Mouse (Mus musculus) kidney, postnatal 0 days (tissue): Measurements from ENCODE around the gene Btbd35f27. TPM values are rescaled to one million over a fixed set of nuclear protein-coding genes. Genes with fewer than 3 reads are reported as not detected.
"Not testable (repeated sequence)": the region's sequence is repeated elsewhere in the genome, so short reads cannot be mapped to it uniquely, and the experiment has no call there.

Experiments used
- ATAC-seq: fragments of 200-750 bp; cut with Nextera tagmentation; replicated peaks from 2 replicates; pipeline ENCODE4 v1.8.0; 2017; ENCODE audit warnings: low read depth, moderate number of reproducible peaks, moderate TSS enrichment, moderate library complexity; ENCODE audit not compliant: low FRiP score
- DNase-seq: peaks from one replicate; pipeline ENCODE4 v3.0.0-alpha.2; 2016; ENCODE audit warnings: low spot score
- H3K27ac ChIP-seq: fragments of 300-500 bp; sonication (generic); 2 replicates; pipeline ENCODE4 v1.5.1; 2014; ENCODE audit warnings: mild to moderate bottlenecking
- H3K27me3 ChIP-seq: fragments of 300-500 bp; sonication (generic); 2 replicates; pipeline ENCODE4 v1.6.1; 2014; ENCODE audit warnings: low read length, mixed read lengths; ENCODE audit not compliant: insufficient read depth
- H3K36me3 ChIP-seq: fragments of 300-500 bp; sonication (generic); 2 replicates; pipeline ENCODE4 v1.6.1; 2014; ENCODE audit warnings: low read length, mixed read lengths; ENCODE audit not compliant: insufficient read depth
- H3K4me1 ChIP-seq: fragments of 300-500 bp; sonication (generic); replicated peaks from 2 replicates; pipeline ENCODE4 v1.6.1; 2014; ENCODE audit warnings: antibody characterized with exemption, low read length, mixed read lengths; ENCODE audit not compliant: insufficient read depth
- H3K4me2 ChIP-seq: fragments of 300-500 bp; sonication (generic); 2 replicates; pipeline ENCODE4 v1.6.1; 2014; ENCODE audit warnings: mild to moderate bottlenecking, low read length, moderate library complexity, mixed read lengths
- H3K4me3 ChIP-seq: fragments of 300-500 bp; sonication (generic); replicated peaks from 2 replicates; pipeline ENCODE4 v1.5.1; 2014; ENCODE audit warnings: low read depth, low read length
- H3K9ac ChIP-seq: fragments of 300-500 bp; sonication (generic); 2 replicates; pipeline ENCODE4 v1.6.1; 2014; ENCODE audit warnings: low read depth, low read length
- H3K9me3 ChIP-seq: fragments of 300-500 bp; sonication (generic); replicated peaks from 2 replicates; pipeline ENCODE4 v1.6.1; 2016; ENCODE audit warnings: low read length, inconsistent platforms, mixed read lengths
- WGBS: fragments of 180-500 bp; shearing (Covaris S2); extraction: QIAGEN DNeasy Blood & Tissue Kit; methylation state at CpG from one replicate; pipeline ENCODE4 v1.1.7; 2014; 5-methylcytosine and 5-hydroxymethylcytosine counted together
- polyA plus RNA-seq: library from polyadenylated mRNA; unstranded; fragments of >200 nt; fragmentation: Nextera tagmentation; extraction: Ambion mirVana; gene quantifications from 2 replicates; pipeline ENCODE4 v1.2.1, GENCODE M21; 2015

Btbd35f27 gene
- not detected in 2 replicates for polyA plus RNA-seq

GRCm38 (mm10) chrX:4951835-4952234 is at the start of gene Btbd35f27:
Gene Btbd35f27, plus strand, starts transcription at chrX:4952135.
- not testable (repeated sequence) for H3K27ac ChIP-seq
- WGBS, result 92% methylated on average over 1 of the region's 3 CpGs

More at GRCm38 (mm10) chrX:4951835-4952234, at the start of gene Btbd35f27:
- H3K4me1 ChIP-seq, DNase-seq, H3K36me3 ChIP-seq, H3K9ac ChIP-seq, H3K27me3 ChIP-seq, H3K4me2 ChIP-seq, ATAC-seq, H3K9me3 ChIP-seq, H3K4me3 ChIP-seq: not testable (repeated sequence)

Other genes starting within 250 kb of the Btbd35f27 start
- gene Btbd35f4, start 151.6 kb upstream of the Btbd35f27 start, polyA plus RNA-seq, result not detected in 2 replicates